Mouse (Mus musculus) heart, postnatal 0 days (tissue): ENCODE results near the gene Hes3.

Source experiments
- CTCF ChIP-seq: IDR thresholded peaks from 2 replicates; pipeline ENCODE4 v1.5.1; 2016; ENCODE audit warnings: antibody characterized with exemption, control low read depth, low read depth
- EP300 ChIP-seq: IDR thresholded peaks from 2 replicates; pipeline ENCODE4 v1.6.1; 2016; ENCODE audit warnings: antibody characterized with exemption, low read depth

DNA sequence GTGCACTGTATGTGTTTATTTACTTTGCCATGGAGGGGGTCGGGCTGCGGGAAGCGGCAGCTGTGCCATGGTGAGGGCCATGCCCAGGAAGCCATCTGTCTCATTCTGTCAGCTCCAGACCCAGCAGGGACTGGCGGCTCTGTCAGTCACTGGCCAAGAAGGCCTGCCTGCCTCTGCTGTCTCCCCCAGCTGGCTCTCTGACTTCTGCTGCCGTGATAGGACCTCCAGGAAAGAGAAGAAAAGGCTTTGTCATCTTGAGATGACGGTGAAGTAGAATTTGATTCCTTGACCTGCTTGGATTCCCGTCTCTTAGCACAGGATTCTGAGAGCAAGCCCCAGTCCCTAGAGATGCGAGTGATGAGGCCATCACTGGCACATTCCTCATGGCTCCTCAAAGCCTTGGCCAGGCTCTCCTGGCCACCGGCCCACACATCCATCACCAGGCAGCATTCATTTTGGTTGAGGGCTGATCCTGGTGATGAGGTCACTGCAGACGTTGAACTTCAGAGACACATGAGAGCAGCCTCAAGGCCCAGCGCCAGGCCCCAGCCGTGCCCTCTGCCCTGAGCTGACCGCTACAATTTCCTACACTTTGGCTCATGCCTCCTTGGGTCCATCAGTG lies 23.6 kb downstream of the Hes3 start:
- TF ChIP-seq CTCF: no peak
- TF ChIP-seq EP300: no peak
